Mouse (Mus musculus) megakaryocyte, embryonic 14.5 days (primary cell): ENCODE results near the gene Fgfr2.

Experiments
- FLI1 ChIP-seq: IDR thresholded peaks from 2 replicates; pipeline ENCODE4 v1.6.1; 2012; ENCODE audit warnings: low read length, inconsistent platforms, mixed read lengths
- GATA1 ChIP-seq: IDR thresholded peaks from 3 replicates; pipeline ENCODE4 v1.6.1; 2012; ENCODE audit warnings: mixed read lengths, low read length, inconsistent platforms, borderline replicate concordance

GRCm38 (mm10) chr7:132347273-132348045 lies 775.7 kb downstream of the Fgfr2 start:
- TF ChIP-seq GATA1: no peak
- TF ChIP-seq FLI1: no peak
